8 mouse cellular contexts compared by ENCODE assay signal in the genomic region with DNA sequence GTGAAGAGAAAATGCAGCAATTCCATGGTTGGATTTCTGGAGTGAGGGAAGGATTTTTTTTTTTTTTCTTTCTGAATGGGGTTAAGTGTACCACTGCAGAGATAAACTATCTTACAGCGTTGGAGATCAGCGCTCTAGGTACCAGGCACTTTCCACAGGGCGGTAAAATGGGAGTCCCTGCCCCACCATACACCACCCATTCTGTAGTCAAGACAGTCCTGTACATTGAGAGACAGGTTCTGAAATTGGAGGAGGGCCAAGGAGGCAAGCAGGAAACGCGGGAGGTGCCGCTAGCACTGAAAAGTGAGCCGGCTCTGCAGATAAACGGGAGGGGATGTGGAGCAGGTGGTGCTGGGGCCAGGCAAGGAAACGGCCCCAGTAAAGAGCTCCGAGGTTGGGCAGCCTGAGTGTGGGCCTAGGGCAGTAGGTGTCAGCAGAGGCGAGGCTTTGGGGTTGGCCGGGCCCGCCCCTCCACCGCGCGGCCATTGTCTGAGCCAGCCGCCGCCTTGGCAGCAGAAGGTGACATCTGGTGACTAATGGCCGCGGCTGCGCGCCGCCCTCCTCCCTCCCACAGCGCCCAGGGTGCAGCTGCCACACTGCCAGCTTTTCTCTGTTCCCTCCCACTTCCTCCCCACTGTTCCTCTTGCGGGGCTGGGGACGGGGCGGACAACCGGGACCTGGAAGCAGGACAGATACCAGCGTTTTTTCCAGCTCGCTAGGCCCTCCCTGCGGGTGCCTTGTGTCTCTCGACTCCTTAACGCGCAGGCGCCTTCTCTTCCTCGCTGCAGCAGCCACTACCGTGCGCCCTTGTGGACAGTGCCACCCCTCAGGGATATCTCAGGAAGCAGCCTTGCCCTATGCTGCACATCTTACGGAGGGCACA.
DNase-seq lines count a peak whose midpoint lies in the region; ATAC-seq lines count a peak whose summit lies in the region.

No protein-coding gene starts in this region.

- no peaks in the 10 kb centered on the region for H3K9me3 ChIP-seq in embryonic facial prominence, embryonic 10.5 days
- no peaks in the 10 kb centered on the region for H3K9me3 ChIP-seq in midbrain, embryonic 11.5 days (ENCODE audit: control insufficient read depth, low read length)

- peak; percentile 97 for ATAC-seq in midbrain, embryonic 11.5 days (ENCODE audit: low FRiP score)

- H3K4me2 ChIP-seq in midbrain, embryonic 11.5 days = peak overlapping the region; percentile 43

- H3K27ac ChIP-seq in embryonic facial prominence, embryonic 10.5 days (replicated peaks) = peak overlapping the region; percentile 96
- H3K27ac ChIP-seq in midbrain, embryonic 11.5 days (ENCODE audit: low read depth, low read length) = peak overlapping the region; percentile 92

- H3K36me3 ChIP-seq in embryonic facial prominence, embryonic 10.5 days (replicated peaks) = no peaks in the 10 kb centered on the region
- no peaks in the 10 kb centered on the region for H3K36me3 ChIP-seq in midbrain, embryonic 11.5 days (ENCODE audit: control insufficient read depth, insufficient read depth, low read length)

- DNase-seq in adrenal gland, postnatal 14 days = peak; percentile 94
- peak; percentile 91 for DNase-seq in embryonic facial prominence, embryonic 10.5 days (ENCODE audit: low spot score)
- DNase-seq in heart, adult 11 months = peak; percentile 99
- DNase-seq in kidney, adult 11 months = peak; percentile 89
- DNase-seq in left cerebral cortex, postnatal 4 days = peak; percentile 96
- DNase-seq in midbrain, embryonic 11.5 days (ENCODE audit: low spot score, missing footprints) = peak; percentile 98
- DNase-seq in right cerebral cortex, postnatal 4 days = peak; percentile 79
- DNase-seq in yolk sac, embryonic 10.5 days (ENCODE audit: low spot score) = peak; percentile 83

- peak overlapping the region; percentile 68 for H3K9ac ChIP-seq in midbrain, embryonic 11.5 days (ENCODE audit: low read length)

- WGBS in embryonic facial prominence, embryonic 10.5 days = 2% methylated on average over 39 of the region's 39 CpGs
- 1% methylated on average over 38 of the region's 39 CpGs for WGBS in midbrain, embryonic 11.5 days

- H3K4me3 ChIP-seq in embryonic facial prominence, embryonic 10.5 days = peak overlapping the region; percentile 64
- peak overlapping the region; percentile 25 for H3K4me3 ChIP-seq in midbrain, embryonic 11.5 days (ENCODE audit: low read depth, low read length)

- H3K4me1 ChIP-seq in embryonic facial prominence, embryonic 10.5 days = peaks cover 31% of the 10 kb centered on the region
- peaks cover 19% of the 10 kb centered on the region for H3K4me1 ChIP-seq in midbrain, embryonic 11.5 days (ENCODE audit: control insufficient read depth, insufficient read depth, low read length)

- intact Hi-C loops in left cerebral cortex, postnatal 4 days (cut with DNase I) = no loop called here

- H3K27me3 ChIP-seq in embryonic facial prominence, embryonic 10.5 days (replicated peaks; ENCODE audit: low read depth, poor library complexity, severe bottlenecking) = no peaks in the 10 kb centered on the region; the same call in 1 of the 2 replicates
- no peaks in the 10 kb centered on the region for H3K27me3 ChIP-seq in midbrain, embryonic 11.5 days (ENCODE audit: control insufficient read depth, insufficient read depth, low read length)

Comparison
In these comparisons a context has a peak if more than half of its experiments do, and no peak if none do; other contexts are left out.
1. Peak in every context shown above with its lines: DNase-seq, ATAC-seq, H3K4me3 ChIP-seq and H3K27ac ChIP-seq.